Mouse (Mus musculus) left cerebral cortex, adult 11 months (tissue): ENCODE measurements around the gene 1700012B07Rik.

Experiments
- DNase-seq: peaks from one replicate; pipeline ENCODE4 v3.0.0; 2022; ENCODE audit warnings: low spot score

The 1700012B07Rik gene

DNA sequence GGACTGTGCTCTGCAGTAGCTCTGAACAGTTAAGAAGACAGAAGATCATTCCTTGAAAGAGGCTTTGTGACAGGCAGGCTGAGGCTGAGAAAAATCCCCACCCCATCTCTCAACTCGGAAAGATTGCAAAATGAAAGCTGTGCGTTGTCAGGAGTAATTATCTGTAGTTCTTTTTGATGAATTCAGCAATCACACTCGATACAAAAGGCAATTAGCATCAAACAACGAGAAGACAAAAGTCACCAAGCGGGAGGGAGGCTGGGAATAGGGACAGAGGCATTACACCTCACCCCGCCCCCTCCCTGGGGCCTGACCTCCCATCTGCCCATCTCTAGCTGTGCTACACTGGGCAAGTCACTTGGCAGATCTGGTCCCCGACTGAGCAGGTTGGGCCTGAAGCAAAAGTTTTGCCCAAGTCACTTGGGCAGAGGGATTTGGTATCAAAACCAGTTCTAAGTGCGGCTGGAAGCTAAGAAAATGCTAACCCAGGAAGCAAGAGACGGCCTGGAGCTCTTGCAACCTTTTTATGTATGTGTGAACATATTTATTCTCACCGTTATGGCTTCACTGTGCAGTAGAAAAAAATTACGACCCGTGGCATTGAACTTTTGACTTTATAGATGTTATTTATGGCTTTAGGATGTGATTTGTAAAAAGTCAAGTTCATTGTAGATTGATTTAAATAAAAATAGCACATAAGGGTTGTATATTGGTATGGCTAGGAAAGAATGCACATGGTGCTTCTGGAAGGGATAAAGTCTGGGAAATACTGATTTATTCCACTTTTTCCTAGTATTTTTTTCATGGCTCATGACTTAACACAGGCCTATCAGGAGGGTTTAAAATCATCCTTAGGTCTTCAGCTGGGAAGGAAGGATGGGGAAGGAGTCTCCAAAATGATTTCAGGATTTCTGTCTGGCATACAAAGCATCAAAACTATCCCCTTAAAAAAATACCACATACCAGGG is 75.9 kb downstream of the 1700012B07Rik start:
- DNase-seq = no peak

DNA sequence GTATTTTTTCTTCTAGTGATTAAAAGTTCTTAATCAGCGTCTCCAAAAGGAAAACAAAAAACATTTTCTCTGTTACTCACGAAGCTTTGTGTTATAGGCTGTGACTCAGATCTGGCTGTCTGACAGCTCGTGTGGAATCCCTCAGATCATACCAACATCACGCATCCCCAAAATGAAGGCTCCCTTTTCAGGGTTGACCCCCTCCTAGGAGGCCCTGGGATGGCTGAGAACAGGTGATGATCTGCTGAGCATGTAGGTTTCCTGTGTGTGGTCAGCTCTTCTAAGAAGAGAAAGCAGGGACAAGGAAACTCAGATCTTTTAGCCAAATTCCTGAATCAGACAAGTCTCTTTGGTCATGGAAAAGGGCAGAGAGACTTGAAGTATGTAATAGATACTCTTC is 82.6 kb downstream of the 1700012B07Rik start:
- DNase-seq = no peak

DNA sequence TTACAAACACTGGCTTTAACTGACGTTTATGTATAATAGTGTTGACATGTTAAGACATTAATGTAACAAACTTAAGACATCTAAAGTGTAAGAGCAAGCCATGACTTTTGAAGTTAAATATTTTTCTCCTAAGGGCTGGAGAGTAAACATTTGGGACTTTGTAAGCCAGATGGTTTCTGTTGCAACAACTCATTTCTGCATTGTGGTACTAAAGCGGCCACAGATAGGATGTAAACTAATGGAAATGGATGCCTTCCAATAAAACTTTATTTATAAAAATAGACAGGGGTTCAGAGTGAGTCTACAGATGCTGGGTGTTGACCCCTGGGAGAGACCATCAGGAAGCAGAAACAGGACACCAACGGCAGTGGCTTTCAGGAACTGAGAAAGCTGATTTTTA is 89.9 kb downstream of the 1700012B07Rik start:
- DNase-seq = no peak
